Mouse (Mus musculus) cerebellum, adult 9-11 months (tissue): ENCODE results near the gene Fam117a.

Experiments
- DNase-seq: peaks from one replicate; pipeline ENCODE4 v3.0.0; 2022

The Fam117a gene

DNA sequence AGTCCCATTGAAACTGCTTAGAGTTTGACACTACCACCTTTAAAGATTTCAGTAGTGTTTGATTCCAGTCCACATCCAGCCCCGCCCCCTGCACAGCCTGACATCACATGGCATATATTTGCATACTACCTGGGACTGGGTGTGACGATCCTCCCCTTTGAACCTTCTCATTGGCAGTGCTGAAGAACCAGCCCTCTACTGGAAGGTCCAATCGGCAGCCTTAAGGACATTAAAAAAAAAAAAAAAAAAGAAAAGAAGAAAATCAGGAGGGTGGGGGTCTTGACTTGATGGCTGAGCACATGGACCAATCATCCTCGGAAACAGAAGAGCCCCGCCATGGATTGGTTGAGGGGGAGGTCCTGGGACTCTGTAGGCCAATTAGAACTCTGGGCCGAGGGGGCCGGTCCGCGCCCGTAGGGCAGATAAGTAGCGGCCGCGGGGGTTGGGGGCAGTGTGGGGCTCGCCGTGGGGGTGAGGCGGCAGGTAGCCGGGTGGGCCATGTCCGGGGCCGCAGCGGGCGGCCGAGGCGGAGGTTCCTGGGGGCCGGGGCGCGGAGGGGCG, at the start of gene Fam117a:
TSS of gene Fam117a (plus strand) at position 451 of the 561 bp plus-strand sequence.
- peak; percentile 41 for DNase-seq

DNA sequence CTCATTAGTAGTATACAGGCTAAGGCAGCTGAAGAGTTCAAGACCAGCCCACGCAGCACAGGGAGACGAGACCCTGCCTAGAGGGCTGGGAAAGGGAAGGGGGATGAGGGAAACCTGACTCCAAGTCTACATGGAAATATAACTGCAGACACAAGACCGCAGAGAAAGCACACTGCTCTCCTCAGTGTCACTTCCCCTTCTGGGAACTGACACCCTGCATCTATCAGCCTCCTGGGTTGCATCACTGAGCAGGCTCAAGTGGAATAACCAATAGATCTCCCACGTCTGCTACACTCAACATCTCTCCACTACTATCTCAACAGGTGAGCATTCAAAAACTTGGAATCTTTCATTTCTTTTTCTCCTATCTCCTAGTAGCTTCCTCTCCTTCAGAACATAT, 44.8 kb upstream of the Fam117a start:
- DNase-seq, result no peak

DNA sequence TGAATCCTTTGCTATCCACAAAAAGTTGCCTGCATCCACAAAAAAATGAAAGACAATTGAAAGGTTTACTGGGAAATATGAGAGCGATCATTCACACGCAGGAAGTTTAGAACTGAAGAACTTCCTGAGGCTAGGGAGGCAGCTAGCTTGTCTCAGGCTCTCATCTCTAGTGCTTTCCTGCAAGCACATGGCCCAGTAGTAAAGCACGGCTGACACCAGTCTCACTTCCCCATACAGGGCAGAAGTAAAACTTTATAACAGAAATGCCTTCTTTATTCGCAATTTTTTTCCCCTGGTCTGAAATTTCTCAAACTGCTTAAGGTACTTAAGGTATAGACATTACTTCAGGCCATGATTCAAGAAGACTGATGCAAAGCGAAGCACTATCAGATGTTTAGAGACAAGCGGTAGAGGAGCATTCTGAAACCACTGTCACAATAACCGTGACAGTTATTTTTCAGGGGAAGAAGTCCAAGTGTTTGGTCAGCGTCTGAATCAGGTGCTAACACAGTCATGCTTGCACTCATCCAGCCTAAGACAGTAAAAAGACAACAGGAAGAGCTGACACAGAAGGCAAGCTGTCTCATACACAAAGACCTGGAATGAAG, 43.7 kb upstream of the Fam117a start:
- DNase-seq, result no peak

GRCm38 (mm10) chr11:95295736-95296135, 41.1 kb upstream of the Fam117a start:
- no peak for DNase-seq

GRCm38 (mm10) chr11:95298146-95298545, 38.7 kb upstream of the Fam117a start:
- no peak for DNase-seq

GRCm38 (mm10) chr11:95299886-95300285, 36.9 kb upstream of the Fam117a start:
- DNase-seq, result no peak

GRCm38 (mm10) chr11:95301772-95302171, 35.0 kb upstream of the Fam117a start:
- DNase-seq, result no peak

DNA sequence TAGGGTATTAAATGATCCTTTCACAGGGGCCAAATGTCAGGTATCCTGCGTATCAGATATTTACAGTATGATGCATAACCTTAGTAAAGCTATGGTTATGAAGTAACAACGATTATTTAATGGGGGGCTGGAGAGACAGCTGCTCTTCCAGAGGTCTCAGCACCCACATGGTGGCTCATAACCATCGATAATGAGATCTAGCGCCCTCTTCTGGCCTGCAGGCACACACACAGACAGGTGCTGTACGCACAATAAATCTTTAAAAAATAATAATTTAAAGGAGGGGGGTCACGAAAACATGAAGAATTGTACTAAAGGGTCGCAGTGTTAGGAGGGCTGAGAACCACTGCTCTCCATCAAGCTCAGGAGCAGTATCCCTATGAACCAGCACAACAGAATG, 31.2 kb upstream of the Fam117a start:
- DNase-seq, result no peak

- no peak for DNase-seq
These were observed 29.3 kb upstream of the Fam117a start for GRCm38 (mm10) chr11:95307526-95307925.

DNA sequence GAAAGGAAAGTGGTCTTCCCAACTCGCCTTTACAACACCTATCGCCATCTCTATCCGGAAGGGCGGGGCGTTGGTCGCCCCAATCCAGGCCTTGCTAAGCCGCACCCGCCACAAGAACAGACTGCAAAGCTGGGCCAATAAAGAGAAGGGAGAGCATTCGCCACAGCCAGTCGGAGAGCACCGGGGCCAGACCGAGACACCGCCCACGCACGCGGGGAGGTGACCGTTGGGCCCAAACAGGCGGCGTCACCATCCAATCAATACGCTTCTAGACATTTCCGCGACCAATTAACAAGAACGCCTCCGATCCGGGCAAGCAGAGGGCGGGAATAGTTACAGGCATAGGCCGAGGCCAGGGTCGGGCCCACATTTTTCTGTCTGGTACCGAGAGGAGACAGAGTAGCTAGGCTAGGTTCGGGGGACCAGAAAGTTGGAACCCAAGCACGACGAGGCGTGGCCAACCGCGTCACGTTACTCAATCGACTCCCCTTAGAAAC, 27.3 kb upstream of the Fam117a start:
- DNase-seq, result peak; percentile 98

DNA sequence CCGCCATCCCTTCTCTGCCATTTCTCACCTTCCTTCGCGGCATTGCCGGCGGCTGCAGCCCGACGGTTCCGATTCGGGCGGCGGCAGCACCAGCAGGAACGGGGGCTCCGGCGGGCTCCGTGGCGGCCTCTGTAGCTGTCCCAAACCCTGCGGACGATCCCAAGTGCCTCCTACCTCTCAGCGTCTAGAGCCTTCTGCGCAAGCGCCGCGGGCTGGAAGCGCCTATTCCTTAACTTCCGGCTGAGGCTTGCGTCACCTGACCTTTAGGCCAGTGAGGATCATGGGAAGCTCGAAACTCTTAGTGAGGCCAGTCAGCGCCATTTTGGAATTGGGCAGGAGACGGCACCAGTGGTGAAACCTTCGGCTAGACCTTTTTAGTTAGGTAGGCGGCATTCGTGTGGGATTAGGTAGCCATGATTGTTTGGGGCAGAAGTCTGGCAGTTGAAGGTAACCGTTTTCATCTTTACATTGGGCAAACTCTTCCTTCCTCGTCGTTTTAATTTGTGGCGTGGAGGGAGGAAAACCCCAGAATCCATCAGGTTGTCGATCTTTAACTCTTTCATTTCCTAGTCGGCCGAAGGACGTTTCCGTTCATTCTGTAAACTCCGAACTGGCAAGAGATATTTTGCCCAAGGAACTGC, 26.7 kb upstream of the Fam117a start, which contains the start of gene Kat7:
TSS of gene Kat7 (minus strand) at position 240 of the 641 bp plus-strand sequence.
- DNase-seq, result peak; percentile 99

DNA sequence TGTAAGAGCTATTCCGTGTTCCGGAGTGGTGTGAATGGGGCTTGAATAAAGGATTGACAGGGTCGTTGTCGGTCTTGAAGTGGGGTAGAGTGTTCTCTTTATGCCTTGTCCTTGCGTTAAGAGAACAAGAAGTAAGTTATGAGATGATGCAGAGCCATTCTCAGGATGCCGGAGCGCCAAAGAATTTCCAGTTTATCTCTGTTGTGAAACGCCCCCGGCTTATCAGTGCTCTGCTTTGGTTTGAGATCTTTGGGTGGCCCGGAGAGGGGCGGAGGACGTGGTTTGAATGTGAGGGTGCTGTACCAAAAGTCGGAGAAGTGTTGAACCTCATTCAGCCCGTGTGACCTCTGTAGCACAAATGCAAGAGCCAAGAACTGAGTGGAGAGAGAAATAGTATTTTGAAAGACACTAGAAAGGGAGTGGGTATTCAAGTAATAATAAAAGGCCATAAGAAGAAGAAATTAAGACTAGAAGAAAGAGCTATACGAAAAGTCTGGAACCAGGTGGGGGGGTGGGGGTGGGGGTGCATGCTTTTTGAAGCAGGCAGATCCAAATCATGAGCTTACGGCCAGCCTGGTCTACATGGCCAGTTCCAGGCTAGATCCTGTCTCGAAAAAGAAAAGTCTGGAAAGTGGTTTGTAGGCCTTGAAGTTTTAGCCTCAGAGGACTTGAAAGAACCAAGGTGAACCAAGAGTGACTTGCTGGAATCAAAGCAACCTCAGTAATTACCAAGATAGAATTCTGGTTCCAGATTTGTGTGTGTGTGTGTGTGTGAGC, 26.0 kb upstream of the Fam117a start:
- DNase-seq, result no peak

GRCm38 (mm10) chr11:95311425-95311807, 25.4 kb upstream of the Fam117a start:
- no peak for DNase-seq

- DNase-seq, result no peak
These were observed 21.4 kb upstream of the Fam117a start for GRCm38 (mm10) chr11:95315215-95315955.

- no peak for DNase-seq
These were observed 18.7 kb upstream of the Fam117a start for GRCm38 (mm10) chr11:95318116-95318515.

- no peak for DNase-seq
These were observed 17.3 kb upstream of the Fam117a start for GRCm38 (mm10) chr11:95319506-95319905.

DNA sequence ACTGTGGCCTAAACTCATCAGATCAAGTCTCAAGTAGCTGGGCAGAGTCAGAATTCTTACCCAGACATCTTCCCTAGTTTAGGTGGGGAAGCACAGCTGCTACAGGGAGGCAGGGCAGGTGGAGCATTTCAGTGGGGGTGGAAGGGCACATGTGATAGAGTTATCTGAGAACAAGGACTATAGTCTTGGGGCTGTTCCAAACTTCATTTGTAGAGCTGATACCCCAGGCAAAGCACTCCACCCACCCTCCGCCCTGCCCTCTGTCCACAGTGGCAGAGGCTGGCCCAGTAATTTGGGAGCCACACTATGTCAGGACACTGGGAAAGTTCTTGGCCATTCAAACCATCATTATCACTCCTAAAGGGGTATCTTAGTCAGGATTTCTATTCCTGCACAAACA, 16.8 kb upstream of the Fam117a start:
- no peak for DNase-seq

- DNase-seq, result no peak
These were observed 12.6 kb upstream of the Fam117a start for GRCm38 (mm10) chr11:95324181-95324580.

DNA sequence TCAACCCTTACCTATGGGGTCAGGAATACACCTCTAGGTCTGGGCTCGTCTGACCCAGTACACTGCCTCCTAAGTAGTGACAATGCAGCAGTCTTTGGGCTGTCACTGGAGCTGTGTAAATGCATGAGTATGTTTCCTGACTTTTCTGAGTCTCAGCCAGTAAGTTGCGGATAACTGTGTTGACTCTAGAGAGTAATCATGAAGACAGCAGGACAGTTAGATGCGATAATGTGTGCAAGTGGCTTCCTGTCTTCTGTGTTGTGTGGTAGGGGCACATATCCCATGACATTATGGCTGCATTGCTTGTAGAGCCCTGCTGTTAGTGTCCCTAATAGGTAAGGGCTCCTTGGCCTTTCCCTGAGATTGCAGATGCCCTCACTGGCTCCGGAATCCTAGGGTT, 11.0 kb upstream of the Fam117a start:
- DNase-seq, result no peak

GRCm38 (mm10) chr11:95326243-95326642, 10.6 kb upstream of the Fam117a start:
- no peak for DNase-seq

GRCm38 (mm10) chr11:95328629-95329028, 8.2 kb upstream of the Fam117a start:
- DNase-seq, result no peak

DNA sequence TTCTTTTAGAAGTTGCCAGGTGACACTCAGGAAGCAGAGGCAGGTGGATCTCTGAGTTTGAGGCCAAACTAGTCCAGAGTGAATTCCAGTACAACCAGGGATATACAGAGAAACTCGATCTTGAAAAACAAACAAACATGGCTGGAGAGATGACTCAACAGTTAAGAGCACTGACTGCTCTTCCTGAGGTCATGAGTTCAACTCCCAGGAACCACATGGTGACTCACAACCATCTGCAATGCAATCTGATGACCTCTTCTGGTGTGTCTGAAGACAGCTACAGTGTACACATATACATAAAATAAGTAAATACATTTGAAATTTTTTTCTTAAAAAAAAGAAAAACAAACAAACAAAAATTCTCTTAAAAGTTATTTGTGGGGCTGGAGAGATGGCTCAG, 6.2 kb upstream of the Fam117a start:
- no peak for DNase-seq

DNA sequence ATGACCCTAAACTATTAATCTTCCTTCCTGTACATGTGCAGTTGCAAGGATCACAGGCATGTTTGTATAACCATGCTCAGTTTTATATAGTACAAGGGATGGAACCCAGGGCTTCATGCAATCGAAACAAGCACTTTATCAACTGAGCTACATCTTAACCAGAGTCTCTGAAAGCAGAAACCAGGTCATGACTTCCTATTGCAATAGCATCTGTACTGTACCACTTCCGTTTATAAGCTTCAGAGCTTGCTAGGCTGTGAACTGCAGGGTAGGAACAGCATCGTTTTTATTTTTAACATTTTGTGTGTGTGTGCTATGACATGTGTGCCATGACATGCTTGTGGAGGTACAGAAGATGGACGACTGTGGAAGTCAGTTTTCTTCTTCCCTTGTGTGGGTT, 3.6 kb upstream of the Fam117a start:
- no peak for DNase-seq
